Mouse (Mus musculus) forebrain, embryonic 16.5 days (tissue): ENCODE measurements around the gene Cblb. TPM values are rescaled to one million over a fixed set of nuclear protein-coding genes. Genes with fewer than 3 reads are reported as not detected.

Experiments
- ATAC-seq: fragments of 200-750 bp; cut with Nextera tagmentation; 2 replicates; pipeline ENCODE4 v1.8.0; 2017; ENCODE audit warnings: mild to moderate bottlenecking, moderate library complexity
- H3K27ac ChIP-seq: fragments of 300-500 bp; sonication (generic); 2 replicates; pipeline ENCODE4 v1.5.1; 2014; ENCODE audit warnings: low read length, control low read depth
- H3K27me3 ChIP-seq: fragments of 300-500 bp; sonication (generic); replicated peaks from 2 replicates; pipeline ENCODE4 v1.6.1; 2014; ENCODE audit warnings: low read length; ENCODE audit not compliant: control insufficient read depth, insufficient read depth
- H3K36me3 ChIP-seq: fragments of 300-500 bp; sonication (generic); 2 replicates; pipeline ENCODE4 v1.6.1; 2014; ENCODE audit not compliant: control insufficient read depth, insufficient read depth
- H3K4me1 ChIP-seq: fragments of 300-500 bp; sonication (generic); replicated peaks from 2 replicates; pipeline ENCODE4 v1.6.1; 2014; ENCODE audit warnings: low read length; ENCODE audit not compliant: control insufficient read depth, insufficient read depth
- H3K4me2 ChIP-seq: fragments of 300-500 bp; sonication (generic); 2 replicates; pipeline ENCODE4 v1.6.1; 2014; ENCODE audit warnings: mild to moderate bottlenecking, low read length, control low read depth
- H3K4me3 ChIP-seq: fragments of 300-500 bp; sonication (generic); replicated peaks from 2 replicates; pipeline ENCODE4 v1.5.1; 2014; ENCODE audit warnings: mild to moderate bottlenecking, low read length, control low read depth
- H3K9ac ChIP-seq: fragments of 300-500 bp; sonication (generic); replicated peaks from 2 replicates; pipeline ENCODE4 v1.6.1; 2014; ENCODE audit warnings: low read depth, low read length, control low read depth
- H3K9me3 ChIP-seq: fragments of 300-500 bp; sonication (generic); 2 replicates; pipeline ENCODE4 v1.6.1; 2016; ENCODE audit warnings: low read length; ENCODE audit not compliant: control insufficient read depth
- WGBS: fragments of 180-500 bp; shearing (Covaris S2); extraction: QIAGEN DNeasy Blood & Tissue Kit; methylation state at CpG from one replicate; pipeline ENCODE4 v1.1.7; 2014; 5-methylcytosine and 5-hydroxymethylcytosine counted together
- polyA plus RNA-seq: library from polyadenylated mRNA; unstranded; fragments of >200 nt; fragmentation: Nextera tagmentation; extraction: Ambion mirVana; gene quantifications from 2 replicates; pipeline ENCODE4 v1.2.1, GENCODE M21; 2015

Cblb gene
- polyA plus RNA-seq, 1 experiment from 2014 or later = 21.3 TPM

DNA sequence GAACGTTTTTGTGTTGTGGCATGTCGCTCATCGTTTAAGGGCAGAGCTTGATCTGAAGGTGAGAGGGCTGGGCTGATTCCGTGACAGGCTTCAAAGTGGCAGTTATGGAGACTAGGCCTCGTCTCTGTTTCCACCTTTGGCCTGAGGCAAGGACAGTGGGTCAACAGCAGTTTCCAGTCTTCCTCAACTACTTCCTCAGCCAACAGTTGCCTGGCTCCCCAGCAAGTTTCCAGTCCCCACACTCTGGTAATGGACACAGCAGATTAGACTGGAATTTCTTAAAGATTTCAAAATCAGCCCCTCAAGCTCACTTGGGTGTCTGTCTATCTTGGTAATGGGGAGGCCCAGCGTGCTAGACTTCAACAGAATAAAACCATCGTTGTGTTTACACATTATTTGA is 198.4 kb downstream of the Cblb start:
- Histone ChIP-seq H3K27me3 (no peaks in the 10 kb centered on the region), H3K27ac (no peak overlapping the region), H3K36me3 (no peaks in the 10 kb centered on the region), H3K4me3 (no peak overlapping the region), H3K4me1 (no peaks in the 10 kb centered on the region), H3K9ac (no peak overlapping the region), H3K4me2 (no peak overlapping the region), H3K9me3 (no peaks in the 10 kb centered on the region)
- no peak for ATAC-seq
- WGBS = 73% methylated on average over 7 of the region's 7 CpGs

DNA sequence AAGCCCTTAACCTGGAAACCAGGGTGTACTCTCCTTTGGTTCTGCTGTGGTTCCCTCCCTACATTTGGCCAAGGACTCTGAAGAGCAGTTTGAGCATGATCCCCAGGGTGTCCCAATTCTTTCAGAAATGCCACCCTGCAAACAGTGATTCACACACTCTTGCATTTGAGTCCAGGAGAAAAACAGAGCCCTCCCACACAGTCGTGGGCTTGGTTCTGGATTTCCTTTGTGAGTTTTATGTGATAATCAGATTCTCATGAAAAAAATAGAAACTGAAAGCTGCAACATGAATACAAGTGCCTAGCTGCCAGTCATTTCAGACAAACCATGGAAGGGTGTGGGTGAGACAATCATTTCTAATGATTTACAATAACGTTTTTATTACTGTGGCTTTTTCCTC is 198.9 kb downstream of the Cblb start:
- WGBS = 62% methylated on average over 2 of the region's 2 CpGs
- Histone ChIP-seq H3K9ac (no peak overlapping the region), H3K27ac (no peak overlapping the region), H3K9me3 (no peaks in the 10 kb centered on the region), H3K4me2 (no peak overlapping the region), H3K4me1 (no peaks in the 10 kb centered on the region), H3K4me3 (no peak overlapping the region), H3K27me3 (no peaks in the 10 kb centered on the region), H3K36me3 (no peaks in the 10 kb centered on the region)
- ATAC-seq = no peak

DNA sequence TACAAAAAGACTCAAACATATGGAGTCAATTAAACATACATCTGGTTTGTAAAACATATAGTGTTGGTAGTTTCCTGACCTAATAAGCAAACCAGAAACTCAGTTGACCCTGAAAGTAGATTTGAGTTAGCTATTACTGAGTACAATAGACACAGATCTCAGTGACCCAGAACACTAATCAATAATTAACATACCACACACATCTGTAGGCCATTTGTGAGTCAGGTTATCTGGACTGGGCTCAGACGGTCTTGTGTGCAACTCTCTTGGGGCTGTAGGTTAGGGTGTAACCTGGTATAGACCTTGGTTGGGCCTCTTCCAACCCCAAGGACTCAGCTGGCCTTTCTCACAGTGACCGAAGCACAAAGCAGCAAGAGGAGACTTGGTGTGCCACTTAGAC is 211.1 kb downstream of the Cblb start:
- Histone ChIP-seq H3K9me3 (no peaks in the 10 kb centered on the region), H3K4me3 (no peak overlapping the region), H3K4me1 (no peaks in the 10 kb centered on the region), H3K27me3 (no peaks in the 10 kb centered on the region), H3K36me3 (no peaks in the 10 kb centered on the region), H3K27ac (no peak overlapping the region), H3K9ac (no peak overlapping the region), H3K4me2 (no peak overlapping the region)
- 90% methylated on average over 2 of the region's 2 CpGs for WGBS
- no peak for ATAC-seq

DNA sequence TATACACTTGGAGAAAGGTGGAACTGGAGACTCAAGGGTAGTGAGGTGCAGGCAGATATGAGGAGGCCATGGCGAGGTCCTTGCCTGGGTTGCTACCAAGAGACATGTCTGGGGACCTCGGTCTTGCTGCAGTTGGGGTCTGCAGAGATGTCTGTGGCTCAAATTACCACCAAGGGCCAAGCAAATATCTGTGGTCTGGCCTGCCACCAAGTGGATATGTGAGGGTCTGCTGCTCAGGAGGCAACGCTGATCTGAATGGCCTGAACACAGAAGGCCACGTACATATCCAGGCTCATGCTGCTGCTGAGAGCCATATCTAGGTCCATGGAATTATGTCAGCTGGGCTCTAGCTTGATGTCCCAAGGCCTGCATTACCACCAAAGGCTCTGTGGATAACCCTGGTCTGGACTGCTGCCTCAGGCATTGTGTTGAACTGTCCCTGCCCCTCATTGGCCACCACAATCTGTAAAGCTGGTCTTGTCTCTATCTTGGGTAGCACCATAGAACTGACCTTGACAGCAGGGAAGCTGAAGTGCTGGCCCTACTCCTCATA is 212.5 kb downstream of the Cblb start:
- Histone ChIP-seq H3K9ac (no peak overlapping the region), H3K27me3 (no peaks in the 10 kb centered on the region), H3K4me3 (no peak overlapping the region), H3K9me3 (no peaks in the 10 kb centered on the region), H3K27ac (no peak overlapping the region), H3K4me2 (no peak overlapping the region), H3K36me3 (no peaks in the 10 kb centered on the region), H3K4me1 (no peaks in the 10 kb centered on the region)
- 90% methylated on average over 4 of the region's 4 CpGs for WGBS
- ATAC-seq = peak; percentile 40; the same call in 1 of the 2 replicates

DNA sequence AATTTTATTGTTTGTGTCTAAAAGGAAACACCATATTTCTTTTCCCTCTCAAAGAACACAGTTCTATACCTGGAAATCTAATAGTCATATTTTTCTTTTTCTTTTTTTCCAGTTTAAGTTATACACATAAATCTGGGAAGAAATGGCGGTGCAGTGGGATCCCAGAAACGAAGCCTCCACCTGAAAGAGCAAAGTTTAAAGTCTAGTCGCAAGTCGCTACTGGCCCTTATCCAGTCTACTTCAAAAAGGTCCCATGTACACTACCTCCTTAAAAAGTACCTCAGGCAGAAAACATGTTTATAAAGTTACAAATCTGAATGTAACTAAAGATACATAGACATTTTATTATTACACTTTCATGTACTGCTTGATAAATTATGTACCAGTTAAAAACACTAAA is 219.2 kb downstream of the Cblb start:
- no peaks in the 10 kb centered on the region for H3K36me3 ChIP-seq
- no peak for ATAC-seq
- no peaks in the 10 kb centered on the region for H3K4me1 ChIP-seq
- WGBS = 92% methylated on average over 4 of the region's 4 CpGs
- H3K4me2 ChIP-seq = no peak overlapping the region
- no peaks in the 10 kb centered on the region for H3K27me3 ChIP-seq
- H3K9me3 ChIP-seq = no peaks in the 10 kb centered on the region
- no peak overlapping the region for H3K9ac ChIP-seq
- H3K4me3 ChIP-seq = no peak overlapping the region
- H3K27ac ChIP-seq = no peak overlapping the region

DNA sequence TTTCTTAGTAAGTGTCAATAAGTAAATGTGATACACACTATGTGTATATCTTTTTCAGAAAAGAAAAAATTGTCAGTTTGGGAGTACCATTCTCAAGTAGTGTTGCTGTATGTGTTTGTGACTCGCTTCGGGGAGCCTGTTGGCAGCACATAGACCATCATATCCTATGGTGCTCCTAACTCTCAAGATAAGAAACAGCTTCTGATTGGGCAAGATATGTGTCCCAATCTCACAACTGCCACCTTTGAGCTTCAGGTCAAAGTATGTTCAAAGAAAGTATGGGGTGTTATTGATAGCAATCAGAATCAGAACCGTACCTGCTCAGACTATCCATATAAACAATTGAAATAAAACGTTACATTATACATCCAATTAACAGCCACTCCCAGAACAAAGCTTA is 219.9 kb downstream of the Cblb start:
- Histone ChIP-seq H3K4me3 (no peak overlapping the region), H3K27ac (no peak overlapping the region), H3K4me1 (no peaks in the 10 kb centered on the region), H3K9me3 (no peaks in the 10 kb centered on the region), H3K9ac (no peak overlapping the region), H3K36me3 (no peaks in the 10 kb centered on the region), H3K4me2 (no peak overlapping the region), H3K27me3 (no peaks in the 10 kb centered on the region)
- 87% methylated on average over 4 of the region's 4 CpGs for WGBS
- no peak for ATAC-seq
